Mouse (Mus musculus) layer of hippocampus, postnatal 10 days (tissue): ENCODE measurements around the gene Gatb. TPM values are rescaled to one million over a fixed set of nuclear protein-coding genes. Genes with fewer than 3 reads are reported as not detected.

Experiments used
- DNase-seq, 2 experiments: peaks; one replicate each; pipeline ENCODE4 v3.0.0; 2021; ENCODE audit warnings: low spot score in 2 of 2
- total RNA-seq, 2 experiments: library from RNA; stranded (reverse); gene quantifications; 2 replicates each; pipeline ENCODE4 v1.2.3; 2021

The Gatb gene
- total RNA-seq, 2 experiments from 2014 or later = 15.0 to 16.6 TPM

DNA sequence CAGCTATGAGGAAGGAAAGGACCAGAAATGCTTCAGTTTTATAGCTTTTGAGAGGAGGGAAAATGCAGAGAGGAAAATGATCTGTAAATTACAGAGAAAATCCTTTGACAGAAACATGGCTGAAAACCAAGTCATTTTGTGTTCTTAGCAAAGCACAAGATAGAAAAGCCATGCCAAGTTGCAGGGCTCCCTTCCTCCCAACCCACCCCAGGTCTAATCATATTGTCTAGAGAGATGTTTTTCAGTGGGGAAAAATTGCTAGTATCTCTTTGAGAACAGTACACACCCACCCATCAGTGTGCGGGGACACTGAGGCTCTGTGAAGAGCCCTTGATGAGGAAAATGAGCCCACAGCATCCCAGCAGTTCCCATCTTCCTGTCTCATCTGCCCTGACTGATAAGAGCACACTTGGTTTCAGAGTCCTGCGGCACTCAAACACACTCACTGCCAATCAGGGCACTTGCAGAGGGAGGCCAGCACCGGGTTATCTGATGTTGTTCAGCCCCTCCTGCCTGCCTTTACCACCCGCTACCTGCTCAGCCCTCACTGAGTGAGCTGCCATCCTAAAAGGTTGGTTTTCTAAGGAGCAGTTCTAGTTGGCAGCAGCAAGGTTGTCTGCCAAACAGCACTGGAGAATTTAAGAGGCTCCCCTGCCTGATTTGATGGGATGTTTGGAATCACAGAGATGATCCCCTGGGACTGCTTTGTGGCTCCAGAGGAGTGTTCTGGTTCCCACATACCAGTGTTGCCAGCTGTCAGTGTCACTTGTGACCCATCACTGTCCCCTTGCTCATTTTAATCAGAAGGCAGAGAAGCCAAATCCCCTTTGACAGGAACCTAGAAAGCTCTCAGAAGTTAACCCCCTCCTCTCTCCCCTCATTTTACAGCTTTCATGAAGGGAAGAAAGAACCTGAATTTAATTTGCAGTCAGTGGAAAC is 79.1 kb downstream of the Gatb start:
- DNase-seq = no peak

DNA sequence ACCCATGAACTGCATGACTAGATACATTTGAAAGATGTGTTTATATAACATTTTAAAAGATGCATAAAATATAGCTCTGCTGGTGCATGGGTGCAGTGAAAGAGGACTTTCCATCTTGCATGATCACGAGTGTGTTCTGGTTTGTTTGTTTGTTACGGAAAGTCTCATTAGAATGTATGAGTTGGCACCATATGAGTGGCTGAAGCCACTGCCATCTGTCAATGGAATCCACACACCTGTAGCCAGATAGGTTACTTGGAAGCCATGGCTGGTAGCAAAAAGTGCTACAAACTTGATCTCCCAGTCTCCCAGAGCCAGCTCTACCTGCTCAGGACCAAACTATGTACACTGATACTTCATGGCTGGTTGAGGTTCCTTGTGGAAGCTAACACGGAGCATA is 81.6 kb downstream of the Gatb start:
- no peak for DNase-seq

DNA sequence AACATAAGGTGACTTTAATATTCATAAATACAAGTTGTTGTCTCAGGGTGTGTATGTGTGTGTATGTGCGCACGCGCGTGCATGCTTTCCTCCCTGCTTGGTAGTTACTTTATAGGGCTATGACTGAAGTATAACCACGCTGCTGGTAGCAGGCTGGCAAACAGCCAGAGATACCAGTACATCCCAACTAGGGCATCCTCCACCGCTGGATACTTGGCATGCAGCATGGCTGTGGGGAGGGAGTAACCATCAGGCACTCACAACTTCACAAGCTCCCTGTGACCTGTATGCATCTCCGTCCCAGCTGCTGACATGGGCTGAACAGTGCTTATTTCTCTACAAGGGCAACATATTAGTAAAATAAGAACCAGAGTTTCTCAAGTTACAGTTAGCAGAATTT is 85.8 kb downstream of the Gatb start:
- no peak for DNase-seq

DNA sequence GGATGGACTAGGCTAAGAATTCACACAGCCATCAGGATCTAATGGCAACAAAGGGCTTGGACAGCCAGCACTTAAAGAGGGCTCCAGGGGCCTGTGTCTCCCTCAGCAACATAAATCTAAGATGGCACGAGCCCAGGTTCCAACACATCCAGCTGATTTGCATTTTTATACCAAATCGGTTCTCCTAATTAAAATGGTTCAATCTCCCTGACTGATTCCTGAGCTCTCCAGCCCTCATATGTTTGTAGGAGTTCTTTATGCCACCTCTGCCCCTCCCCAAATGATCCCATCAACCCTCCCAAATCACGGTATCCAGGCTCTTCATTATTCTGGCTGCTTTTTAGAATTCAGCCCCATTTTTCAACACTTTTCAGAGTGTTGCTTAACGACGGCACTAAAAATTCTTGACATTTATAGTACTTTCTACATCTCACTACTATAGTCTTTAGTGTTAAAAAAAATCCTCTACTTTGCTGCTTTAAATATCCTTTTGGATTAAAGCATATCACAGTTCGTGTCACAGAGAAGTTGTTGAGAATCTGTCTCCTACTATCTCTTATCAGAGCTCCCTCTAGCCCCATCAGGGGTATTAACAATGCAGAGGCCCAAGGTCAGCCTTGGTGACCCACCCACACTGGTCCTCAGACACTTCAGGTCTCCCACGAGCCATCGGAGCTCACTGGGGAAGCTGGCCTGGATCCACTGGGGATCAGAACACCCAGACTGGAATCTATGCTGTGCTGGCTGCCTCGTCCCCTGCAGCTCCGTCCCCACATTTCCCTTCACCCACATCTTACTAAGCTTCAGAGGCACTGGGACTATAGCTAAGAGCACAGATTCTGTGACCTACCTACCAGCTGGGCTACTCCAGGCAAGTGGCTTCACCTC is 88.3 kb downstream of the Gatb start:
- DNase-seq = no peak

DNA sequence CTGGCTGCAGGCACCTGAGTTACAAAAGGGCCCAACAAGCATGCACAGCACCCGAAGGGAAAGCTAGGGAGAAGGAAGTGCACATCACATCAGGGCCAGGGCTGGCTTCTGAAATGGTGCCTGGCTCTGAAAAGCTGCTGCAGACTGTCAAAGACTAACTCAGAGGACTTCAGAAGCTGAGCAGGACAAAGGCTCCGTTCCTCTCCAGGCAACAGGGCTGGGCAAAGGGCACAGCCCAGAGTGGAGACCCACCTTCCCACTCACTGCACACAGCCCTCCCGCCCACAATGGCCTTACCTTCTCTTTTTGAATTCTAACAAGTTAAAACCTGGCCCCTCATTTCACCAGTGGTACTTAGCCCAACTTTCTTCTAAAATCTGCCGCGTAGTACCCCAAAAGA is 89.9 kb downstream of the Gatb start:
- DNase-seq = no peak

DNA sequence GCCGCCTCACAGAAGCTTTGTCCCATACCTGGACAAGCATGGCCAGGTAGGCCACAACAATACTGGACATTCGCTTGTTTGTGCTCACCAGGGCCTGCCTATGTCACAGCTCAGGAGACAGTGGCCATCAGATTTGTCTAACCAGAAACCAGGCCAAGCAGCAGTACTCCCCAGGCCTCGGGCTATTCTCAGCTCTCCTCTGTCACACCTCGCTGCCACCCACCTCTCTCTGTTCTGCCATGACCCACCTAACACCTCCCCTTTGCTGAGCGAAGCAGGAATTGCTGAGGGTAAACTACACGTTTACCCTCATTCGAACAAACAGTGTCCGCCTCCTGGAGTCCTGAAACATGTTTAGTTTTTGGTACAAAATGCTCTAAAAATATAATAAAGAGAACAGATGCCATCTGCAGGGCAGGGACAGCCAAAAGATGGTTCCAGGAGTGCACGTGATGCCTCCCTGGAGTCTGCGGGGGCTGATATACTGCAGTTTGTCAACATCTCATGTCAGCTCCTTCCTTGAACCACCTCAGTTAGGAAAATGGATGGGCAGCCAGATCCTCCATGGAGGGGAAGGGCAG is 90.8 kb downstream of the Gatb start:
- peak in 1 of 2 experiments; percentile 49 for DNase-seq

DNA sequence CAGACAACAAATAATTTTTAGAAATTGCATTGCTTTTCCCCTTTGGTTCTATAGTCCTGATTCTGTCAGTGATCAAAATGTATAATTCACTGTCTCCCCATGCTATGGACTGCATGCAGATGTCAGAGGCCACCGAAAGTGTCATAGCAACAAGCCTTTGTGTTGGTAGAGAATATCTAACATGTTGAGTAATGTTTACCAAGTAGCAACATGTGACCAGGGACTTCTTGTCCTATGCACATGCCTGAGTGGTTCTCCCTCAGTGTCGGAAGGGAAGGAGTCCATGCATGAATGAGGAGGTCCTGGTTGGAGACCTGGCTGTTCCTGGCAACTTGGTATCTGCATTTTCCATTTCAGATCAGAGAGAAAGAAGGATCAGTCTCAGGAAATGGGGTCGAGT is 92.2 kb downstream of the Gatb start:
- DNase-seq = no peak

DNA sequence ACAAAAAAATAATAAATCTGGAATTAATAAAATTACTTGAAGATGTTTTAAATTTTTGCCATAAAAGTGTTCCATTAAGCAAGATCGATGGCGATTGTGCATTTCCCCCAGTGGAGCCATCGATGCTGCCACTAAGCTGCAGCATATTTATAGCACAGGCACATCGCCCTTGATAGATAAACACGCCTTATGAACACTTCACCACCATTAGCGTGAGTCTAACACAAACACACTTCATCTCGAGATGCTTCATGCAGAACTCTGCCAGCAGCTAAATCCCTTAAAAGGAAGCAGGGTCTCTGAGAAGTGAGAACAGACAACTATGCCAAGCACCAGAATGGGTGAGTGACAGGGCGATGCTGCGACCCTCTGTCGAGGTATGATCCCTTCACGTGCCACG is 92.8 kb downstream of the Gatb start:
- no peak for DNase-seq

DNA sequence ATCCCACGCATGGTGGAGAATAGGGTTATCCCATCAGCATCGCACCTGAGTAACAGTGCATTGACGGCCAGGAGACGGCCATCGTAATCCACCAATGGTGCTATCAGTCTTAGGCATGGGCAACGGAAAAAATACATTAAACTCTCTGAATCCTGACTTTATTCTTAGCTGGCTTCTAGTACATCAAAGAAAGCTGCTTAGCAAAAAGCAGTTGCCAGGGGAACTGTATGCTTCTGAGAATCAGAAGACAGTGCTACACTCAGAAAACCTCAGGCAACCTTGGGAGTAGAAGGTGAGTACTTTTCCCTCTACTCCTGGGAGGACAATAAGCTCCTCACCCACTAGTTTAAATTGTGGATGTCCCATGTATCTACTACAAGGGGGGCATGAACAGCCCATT is 93.8 kb downstream of the Gatb start:
- no peak for DNase-seq

DNA sequence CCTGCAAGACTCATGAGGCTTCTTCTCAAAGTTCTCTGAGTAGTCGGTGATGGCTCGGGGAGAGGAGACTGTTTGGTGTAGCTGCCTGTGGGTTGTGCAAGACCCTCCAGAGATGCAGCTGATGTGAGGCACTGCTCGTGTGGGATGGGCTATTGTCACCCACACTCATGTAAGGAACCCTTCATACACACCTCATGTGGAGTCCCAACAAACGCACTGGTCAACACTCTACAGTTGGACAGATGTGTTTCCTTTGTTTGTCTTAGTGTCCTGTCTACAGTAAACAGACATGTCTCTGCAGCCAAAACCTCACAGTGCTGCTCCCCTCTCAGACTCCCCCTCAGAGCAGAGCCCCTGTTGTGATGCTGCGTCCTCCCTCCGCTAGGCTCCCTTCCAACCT is 95.9 kb downstream of the Gatb start:
- DNase-seq = no peak

DNA sequence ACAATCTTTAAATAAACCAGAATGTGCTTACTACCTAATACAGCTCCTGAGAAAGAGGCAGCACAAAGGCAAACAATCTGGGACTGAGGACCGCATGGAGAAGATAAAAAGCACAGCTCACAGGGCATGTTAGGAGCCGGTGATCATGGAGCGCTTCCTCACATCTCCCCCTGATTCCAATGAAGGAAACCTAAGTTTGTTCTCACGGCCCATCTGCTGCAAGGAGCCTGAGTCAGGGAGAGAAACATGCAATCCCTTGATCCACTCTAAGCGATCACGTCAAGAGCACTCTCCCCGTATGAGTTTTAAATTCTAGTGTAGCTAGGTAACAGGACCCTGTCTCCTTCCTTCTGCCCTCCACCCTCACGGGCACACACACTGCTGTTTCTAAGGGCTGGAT is 103.2 kb downstream of the Gatb start:
- no peak for DNase-seq

DNA sequence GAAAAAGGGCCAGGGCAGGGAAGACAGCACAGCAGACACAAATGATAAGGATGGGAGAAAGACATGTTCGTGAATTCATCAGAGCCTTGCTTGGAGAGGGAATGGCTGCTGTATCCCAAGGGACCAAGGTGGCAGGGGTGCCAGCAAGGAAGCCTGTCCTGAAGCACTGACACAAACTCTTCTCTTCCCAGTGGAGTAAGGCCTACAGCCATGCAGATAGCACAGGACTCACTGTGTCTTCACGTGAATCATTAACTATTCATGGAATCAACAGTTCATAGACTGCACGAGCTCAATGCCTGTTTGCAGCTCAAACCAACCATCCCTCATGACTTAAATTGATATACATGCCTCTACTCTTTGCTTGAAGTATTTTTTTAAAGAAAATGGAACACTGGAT is 104.0 kb downstream of the Gatb start:
- no peak for DNase-seq

DNA sequence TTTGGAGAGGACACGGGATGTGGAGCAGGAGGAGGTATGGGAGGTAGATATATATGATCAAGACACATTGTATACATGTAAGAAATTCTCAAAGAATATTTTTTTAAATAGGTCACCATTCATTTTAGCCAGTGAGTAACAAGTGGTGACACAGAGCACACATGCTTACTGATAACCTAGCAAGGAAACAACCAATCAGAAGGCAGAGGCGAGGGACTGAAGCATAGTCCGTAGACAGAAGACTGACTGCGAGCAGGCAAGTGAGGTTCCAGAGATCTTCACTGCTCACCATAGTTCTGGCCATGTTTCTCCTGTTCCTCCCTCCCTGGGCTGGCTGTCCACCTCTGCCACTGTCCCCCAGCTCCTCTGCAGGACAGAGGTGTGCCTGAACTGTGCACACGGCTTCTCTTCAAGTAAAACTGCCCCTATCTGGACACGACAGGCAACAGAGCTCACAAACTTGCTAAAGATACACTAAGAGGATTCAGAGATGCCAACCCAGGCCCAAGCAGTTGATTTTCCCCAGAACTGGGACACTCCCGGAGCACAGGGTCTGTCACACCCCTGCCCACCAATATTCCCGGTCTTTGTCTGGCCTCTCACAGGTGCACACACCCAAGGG is 105.5 kb downstream of the Gatb start:
- no peak for DNase-seq

DNA sequence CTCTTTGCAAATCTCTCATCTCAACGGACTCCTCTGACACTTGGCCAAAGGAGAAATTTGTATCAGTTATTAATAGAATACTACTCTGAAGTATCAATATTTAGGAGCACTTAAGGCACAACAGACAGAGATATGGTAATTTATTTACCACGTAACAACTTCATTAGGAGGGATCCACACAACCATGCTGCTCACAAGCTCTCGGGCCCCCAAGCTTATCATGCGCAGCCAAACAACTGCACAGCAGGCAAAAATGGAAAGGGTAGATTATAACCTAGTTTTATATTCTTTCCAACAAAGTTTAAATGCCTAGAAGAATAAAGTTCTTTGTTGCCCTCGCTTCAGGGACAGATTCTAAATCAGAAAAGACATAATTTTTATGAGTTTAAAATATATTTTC is 106.0 kb downstream of the Gatb start:
- no peak for DNase-seq

DNA sequence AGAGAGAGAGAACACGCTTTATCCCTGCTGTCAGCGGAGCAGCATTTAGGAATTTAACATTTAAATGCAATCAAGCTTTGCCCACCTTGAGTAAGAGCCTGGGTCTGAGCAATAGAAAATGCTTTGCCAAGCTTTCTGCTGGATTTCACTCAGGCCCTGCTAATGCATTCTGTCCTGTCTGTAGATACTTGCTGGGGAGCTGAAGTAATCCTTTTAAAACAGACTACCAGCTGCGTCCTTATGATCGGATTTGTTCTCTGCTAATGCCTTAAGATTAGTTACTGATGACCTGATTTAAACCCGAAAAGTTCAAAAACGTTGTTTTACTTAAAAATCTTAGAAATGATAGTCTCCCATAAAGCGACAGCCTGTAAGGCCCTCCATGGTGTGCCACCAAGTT is 107.2 kb downstream of the Gatb start:
- DNase-seq = no peak

DNA sequence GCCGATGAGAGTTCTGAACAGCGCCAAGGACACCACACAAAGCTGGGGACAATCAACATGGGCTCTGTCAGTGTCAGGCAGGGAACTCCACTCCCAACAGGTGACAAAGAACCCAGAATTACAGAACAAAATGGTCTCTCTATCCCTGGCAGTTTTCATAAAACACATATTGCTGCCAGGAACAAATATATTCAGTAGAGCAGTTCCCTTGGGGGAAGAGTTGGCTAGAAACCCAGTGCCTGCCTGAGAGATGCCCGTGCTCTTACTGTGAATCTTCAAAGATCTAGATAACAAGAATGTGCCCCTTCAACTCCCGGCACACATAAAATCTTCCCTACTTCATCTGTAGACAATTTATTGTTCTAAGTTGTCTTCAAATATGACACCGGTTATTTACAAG is 109.7 kb downstream of the Gatb start:
- no peak for DNase-seq

DNA sequence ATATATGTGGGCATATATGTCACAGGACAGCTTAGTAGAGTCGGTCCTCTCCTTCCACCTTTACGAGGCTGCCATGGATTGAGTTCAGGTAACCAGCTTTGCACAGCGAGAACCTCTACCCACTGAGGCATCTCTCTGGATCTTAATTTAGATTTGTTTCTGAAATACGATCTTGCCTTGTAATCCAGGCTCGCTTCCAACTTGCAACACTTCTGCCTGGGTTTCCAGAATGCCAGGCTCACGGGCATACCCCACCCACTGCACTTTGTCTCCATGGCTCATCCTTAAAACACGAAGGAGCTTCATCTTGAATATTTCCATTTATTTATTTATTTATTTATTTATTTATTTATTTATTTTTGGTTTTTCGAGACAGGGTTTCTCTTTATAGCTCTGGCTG is 111.4 kb downstream of the Gatb start:
- DNase-seq = no peak

DNA sequence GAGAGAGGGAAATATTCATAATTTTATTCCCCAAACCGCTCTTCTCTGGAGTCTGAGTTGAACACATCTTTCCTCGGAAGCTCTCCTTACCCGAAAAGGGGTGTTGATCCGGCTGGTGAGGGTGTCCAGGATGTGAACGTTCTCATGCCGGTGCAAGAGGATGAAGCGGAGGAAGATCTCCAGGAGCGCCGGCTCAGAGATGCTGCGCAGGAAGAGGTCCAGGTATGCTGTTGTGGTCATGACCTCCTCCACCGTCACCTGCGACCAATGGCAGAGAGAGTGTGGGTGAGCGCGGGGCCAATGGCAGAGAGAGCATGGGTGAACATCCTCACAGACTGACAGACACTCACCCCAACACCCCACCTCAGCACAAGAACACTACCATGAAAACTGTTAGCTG is 114.4 kb downstream of the Gatb start:
- DNase-seq = no peak

DNA sequence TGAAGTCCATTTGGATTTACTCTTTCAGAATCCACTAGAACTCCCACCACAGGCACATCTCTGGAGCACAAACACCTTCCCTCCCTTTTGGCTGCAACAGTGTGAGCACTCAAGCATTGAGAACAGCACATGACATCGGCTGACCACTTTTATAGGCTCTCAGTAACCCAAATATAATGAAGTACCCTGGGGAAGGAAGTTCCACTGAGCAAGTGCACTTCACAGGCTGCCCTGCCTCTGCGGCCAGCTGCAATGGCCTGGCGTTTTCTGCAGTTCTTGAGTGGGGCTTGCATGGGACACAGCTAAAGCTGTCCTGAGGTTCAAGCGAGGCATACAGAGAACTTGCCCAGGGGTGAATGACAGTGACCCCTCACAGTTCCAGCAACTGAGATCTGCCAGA is 117.2 kb downstream of the Gatb start:
- DNase-seq = no peak

DNA sequence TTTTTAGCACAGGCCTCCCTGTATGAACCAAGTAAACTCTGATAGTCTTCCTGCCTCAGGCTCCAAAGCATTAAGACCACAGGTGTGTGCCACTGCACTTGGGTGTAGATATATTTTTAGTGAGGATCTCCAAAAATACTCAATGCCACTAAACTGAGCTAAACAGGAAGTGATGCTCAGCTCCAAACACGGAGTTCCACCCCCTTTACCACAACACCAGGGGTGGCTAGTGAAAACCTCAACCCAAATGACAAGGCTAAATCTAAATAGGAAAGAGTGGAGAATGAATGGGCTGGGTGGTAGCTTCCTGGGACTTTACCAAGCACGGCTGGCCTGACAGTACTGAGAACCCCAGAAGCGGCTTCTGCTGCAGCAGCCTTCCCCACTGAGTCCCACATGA is 119.1 kb downstream of the Gatb start:
- no peak for DNase-seq

DNA sequence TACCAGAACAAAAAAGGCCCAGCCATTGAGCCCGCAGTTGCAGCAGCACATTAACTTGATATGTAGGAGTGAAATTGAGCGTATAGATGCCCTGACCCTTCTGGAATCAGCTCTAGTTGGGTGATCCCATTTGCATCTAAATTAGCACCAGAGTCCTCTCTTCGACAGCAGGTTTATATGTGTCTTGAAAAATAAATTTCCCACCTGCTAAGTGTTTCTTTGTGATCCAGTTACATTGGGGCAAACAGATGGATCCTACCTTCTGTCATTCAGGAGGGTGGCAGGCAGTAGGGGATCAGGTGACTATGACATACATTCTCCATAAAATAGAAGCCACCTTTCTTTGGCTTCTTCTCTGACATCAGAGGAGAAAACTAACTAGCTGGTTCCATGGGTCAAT is 121.1 kb downstream of the Gatb start:
- no peak for DNase-seq

DNA sequence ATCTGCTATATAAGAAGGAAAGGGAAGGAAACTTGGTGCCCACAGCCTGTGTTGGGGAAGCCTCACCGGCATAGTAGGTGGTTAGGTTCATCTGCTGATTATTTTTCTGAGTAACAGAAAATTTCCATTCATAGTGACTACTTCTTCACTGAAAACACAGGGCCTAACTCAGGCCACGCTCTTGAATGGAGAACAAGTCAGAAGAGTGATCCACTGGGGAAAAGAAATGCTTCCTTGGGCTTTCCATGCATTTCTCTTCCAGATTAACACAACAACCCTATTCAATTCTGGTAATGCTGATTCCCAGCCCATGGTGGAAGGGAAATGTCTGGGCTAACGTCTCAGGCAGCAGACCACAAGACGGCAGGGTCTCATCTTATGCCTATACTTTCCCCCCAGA is 124.6 kb downstream of the Gatb start:
- DNase-seq = no peak
